Mouse (Mus musculus) embryonic facial prominence, embryonic 13.5 days (tissue): ENCODE measurements at regions not wholly inside any gene's neighbourhood (a gene's known extent, or its start where the extent isn't known, plus 50 kb on each side); places are given as distances from the start of the nearest gene placed in this dataset.

ENCODE experiments used
- ATAC-seq: fragments of 200-750 bp; cut with Nextera tagmentation; 2 replicates; pipeline ENCODE4 v1.8.0; 2017; ENCODE audit warnings: low read depth; ENCODE audit not compliant: insufficient number of reproducible peaks, insufficient read depth, low FRiP score, low TSS enrichment
- H3K27ac ChIP-seq: fragments of 300-500 bp; sonication (generic); 2 replicates; pipeline ENCODE4 v1.5.1; 2015; ENCODE audit warnings: moderate library complexity, mild to moderate bottlenecking, inconsistent platforms
- H3K27me3 ChIP-seq: fragments of 300-500 bp; sonication (generic); 2 replicates; pipeline ENCODE4 v1.6.1; 2015; ENCODE audit warnings: mild to moderate bottlenecking, inconsistent platforms
- H3K36me3 ChIP-seq: fragments of 300-500 bp; sonication (generic); 2 replicates; pipeline ENCODE4 v1.6.1; 2015; ENCODE audit warnings: mild to moderate bottlenecking, inconsistent platforms
- H3K4me1 ChIP-seq: fragments of 300-500 bp; sonication (generic); 2 replicates; pipeline ENCODE4 v1.6.1; 2015; ENCODE audit warnings: inconsistent platforms
- H3K4me2 ChIP-seq: fragments of 300-500 bp; sonication (generic); 2 replicates; pipeline ENCODE4 v1.6.1; 2015; ENCODE audit warnings: moderate library complexity, mild to moderate bottlenecking, inconsistent platforms
- H3K4me3 ChIP-seq: fragments of 300-500 bp; sonication (generic); 2 replicates; pipeline ENCODE4 v1.5.1; 2015; ENCODE audit warnings: mild to moderate bottlenecking, inconsistent platforms
- H3K9ac ChIP-seq: fragments of 300-500 bp; sonication (generic); 2 replicates; pipeline ENCODE4 v1.6.1; 2015; ENCODE audit warnings: mild to moderate bottlenecking, inconsistent platforms
- H3K9me3 ChIP-seq: fragments of 300-500 bp; sonication (generic); 2 replicates; pipeline ENCODE4 v1.6.1; 2016; ENCODE audit warnings: inconsistent platforms
- WGBS: fragments of 180-500 bp; shearing (Covaris S2); methylation state at CpG from one replicate; pipeline ENCODE4 v1.1.7; 2015; ENCODE audit warnings: mixed read lengths; 5-methylcytosine and 5-hydroxymethylcytosine counted together

- no peak overlapping the region for H3K4me3 ChIP-seq
- H3K4me2 ChIP-seq: no peak overlapping the region
- ATAC-seq: no peak
- no peaks in the 10 kb centered on the region for H3K27me3 ChIP-seq
- H3K27ac ChIP-seq: no peak overlapping the region
- no peaks in the 10 kb centered on the region for H3K4me1 ChIP-seq
- no peaks in the 10 kb centered on the region for H3K36me3 ChIP-seq
- no peak overlapping the region for H3K9ac ChIP-seq
- H3K9me3 ChIP-seq: no peaks in the 10 kb centered on the region
Observed at GRCm38 (mm10) chrX:98375437-98375836, 226.9 kb downstream of the Ar start.

GRCm38 (mm10) chrX:98380247-98380905 lies 231.8 kb downstream of the Ar start:
- H3K36me3 ChIP-seq: no peaks in the 10 kb centered on the region
- no peaks in the 10 kb centered on the region for H3K4me1 ChIP-seq
- 0 out of 2 replicates have a peak overlapping the region, but pooled peaks have one; percentile 44 for H3K27ac ChIP-seq
- H3K9ac ChIP-seq: no peak overlapping the region
- no peaks in the 10 kb centered on the region for H3K27me3 ChIP-seq
- H3K4me2 ChIP-seq: no peak overlapping the region
- peak; percentile 59; the same call in 1 of the 2 replicates for ATAC-seq
- no peaks in the 10 kb centered on the region for H3K9me3 ChIP-seq
- no peak overlapping the region for H3K4me3 ChIP-seq
- 59% methylated on average over 7 of the region's 7 CpGs for WGBS

DNA sequence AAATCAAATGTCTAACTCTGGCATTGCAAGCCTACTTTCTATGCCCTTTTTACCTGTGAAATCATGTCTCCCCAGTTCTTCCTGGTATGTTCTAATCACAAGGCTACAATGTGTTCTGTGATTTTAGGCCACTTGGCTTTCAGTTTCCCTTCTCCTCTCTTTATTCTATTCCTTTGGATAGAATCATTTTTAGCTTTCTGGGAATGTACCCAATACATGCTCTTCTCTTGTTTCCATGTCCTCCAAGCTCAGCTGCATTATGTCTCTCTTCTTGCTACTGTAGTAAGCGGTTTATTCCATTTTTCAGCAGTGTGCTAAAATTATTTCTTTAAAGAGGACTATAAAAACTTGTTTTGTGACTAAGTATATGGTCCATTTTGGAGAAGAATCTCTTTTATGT lies 235.4 kb downstream of the Ar start:
- Histone ChIP-seq H3K9me3 (no peaks in the 10 kb centered on the region), H3K4me2 (no peak overlapping the region)
- WGBS: 77% methylated on average over 1 of the region's 1 CpGs

GRCm38 (mm10) chrX:98392376-98392775 lies 243.8 kb downstream of the Ar start:
- no peaks in the 10 kb centered on the region for H3K27me3 ChIP-seq
- H3K36me3 ChIP-seq: no peaks in the 10 kb centered on the region
- ATAC-seq: no peak
- H3K4me1 ChIP-seq: no peaks in the 10 kb centered on the region
- no peaks in the 10 kb centered on the region for H3K9me3 ChIP-seq
- H3K27ac ChIP-seq: no peak overlapping the region
- no peak overlapping the region for H3K4me2 ChIP-seq
- H3K4me3 ChIP-seq: no peak overlapping the region
- H3K9ac ChIP-seq: no peak overlapping the region

More for the DNA sequence above, 235.4 kb downstream of the Ar start:
- no peak overlapping the region for H3K4me3 ChIP-seq
- no peak overlapping the region for H3K9ac ChIP-seq
- no peak for ATAC-seq
- H3K27me3 ChIP-seq: no peaks in the 10 kb centered on the region
- no peaks in the 10 kb centered on the region for H3K36me3 ChIP-seq
- no peaks in the 10 kb centered on the region for H3K4me1 ChIP-seq
- no peak overlapping the region for H3K27ac ChIP-seq

- Histone ChIP-seq H3K4me3 (no peak overlapping the region), H3K27me3 (no peaks in the 10 kb centered on the region), H3K9ac (no peak overlapping the region), H3K36me3 (no peaks in the 10 kb centered on the region), H3K27ac (no peak overlapping the region), H3K4me1 (no peaks in the 10 kb centered on the region), H3K4me2 (no peak overlapping the region), H3K9me3 (no peaks in the 10 kb centered on the region)
- no peak for ATAC-seq
Observed at GRCm38 (mm10) chrX:98409090-98409489, 260.5 kb downstream of the Ar start.

GRCm38 (mm10) chrX:98419437-98419836 lies 270.9 kb downstream of the Ar start:
- Histone ChIP-seq H3K36me3 (no peaks in the 10 kb centered on the region), H3K4me3 (no peak overlapping the region), H3K4me1 (no peaks in the 10 kb centered on the region), H3K4me2 (no peak overlapping the region), H3K27ac (no peak overlapping the region), H3K27me3 (no peaks in the 10 kb centered on the region), H3K9ac (no peak overlapping the region), H3K9me3 (no peaks in the 10 kb centered on the region)
- no peak for ATAC-seq

DNA sequence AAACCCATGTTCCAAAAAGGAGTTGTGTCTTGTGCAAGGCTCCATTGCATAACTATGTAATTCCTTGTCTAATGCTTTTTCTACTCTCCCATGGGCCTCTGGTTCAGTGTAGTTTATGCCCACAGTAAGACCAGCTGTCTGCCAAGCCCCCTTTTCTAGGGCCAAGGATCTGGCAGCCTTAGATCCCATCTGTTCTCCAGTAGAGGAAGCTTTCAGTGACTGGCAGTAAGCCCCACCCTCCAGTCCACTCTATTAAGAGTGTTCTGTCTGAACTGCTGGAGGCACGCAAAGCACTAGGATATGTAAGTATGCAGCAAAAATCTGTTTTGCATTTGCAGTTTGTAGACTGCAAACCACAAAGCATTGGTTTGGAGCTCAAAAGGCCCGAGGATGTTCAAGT lies 303.5 kb downstream of the Ar start:
- no peaks in the 10 kb centered on the region for H3K27me3 ChIP-seq
- H3K4me1 ChIP-seq: no peaks in the 10 kb centered on the region
- 41% methylated on average over 2 of the region's 2 CpGs for WGBS
- H3K9ac ChIP-seq: no peak overlapping the region
- H3K9me3 ChIP-seq: no peaks in the 10 kb centered on the region
- H3K27ac ChIP-seq: no peak overlapping the region
- ATAC-seq: no peak
- H3K4me2 ChIP-seq: no peak overlapping the region
- no peaks in the 10 kb centered on the region for H3K36me3 ChIP-seq
- no peak overlapping the region for H3K4me3 ChIP-seq

GRCm38 (mm10) chrX:98476473-98477254 lies 328.1 kb downstream of the Ar start:
- WGBS: 83% methylated on average over 4 of the region's 4 CpGs
- no peaks in the 10 kb centered on the region for H3K36me3 ChIP-seq

More at GRCm38 (mm10) chrX:98476473-98477254, 328.1 kb downstream of the Ar start:
- no peak overlapping the region for H3K4me2 ChIP-seq
- H3K4me1 ChIP-seq: no peaks in the 10 kb centered on the region
- no peak overlapping the region for H3K27ac ChIP-seq
- no peaks in the 10 kb centered on the region for H3K9me3 ChIP-seq
- no peak overlapping the region for H3K4me3 ChIP-seq
- no peak for ATAC-seq
- no peak overlapping the region for H3K9ac ChIP-seq
- no peaks in the 10 kb centered on the region for H3K27me3 ChIP-seq
